Mouse (Mus musculus) myocyte (in vitro differentiated cells): ENCODE data around the gene Trim27.

Experiments used
- E2F4 ChIP-seq: IDR thresholded peaks from one replicate; pipeline ENCODE4 v1.6.1; 2011; ENCODE audit warnings: mild to moderate bottlenecking, control low read depth, moderate library complexity; ENCODE audit not compliant: insufficient read depth
- MAX ChIP-seq: IDR thresholded peaks from one replicate; pipeline ENCODE4 v1.6.1; 2011; ENCODE audit warnings: low read depth, mild to moderate bottlenecking, control low read depth
- MYOD1 ChIP-seq, 3 experiments: IDR thresholded peaks; one replicate each; pipeline ENCODE4 v1.6.1; 2011; ENCODE audit warnings: control low read depth in 2 of 3, low read depth in 2 of 3, mild to moderate bottlenecking in 2 of 3, moderate library complexity in 1 of 3; ENCODE audit not compliant: insufficient read length in 2 of 3, control insufficient read depth in 1 of 3
- MYOG ChIP-seq, 3 experiments: IDR thresholded peaks; one replicate each; pipeline ENCODE4 v1.6.1; 2011; ENCODE audit warnings: control low read depth in 2 of 3, low read depth in 2 of 3, mild to moderate bottlenecking in 2 of 3; ENCODE audit not compliant: insufficient read length in 2 of 3, control insufficient read depth in 1 of 3, insufficient read depth in 1 of 3
- POLR2A ChIP-seq: IDR thresholded peaks from one replicate; pipeline ENCODE4 v1.6.1; 2011; ENCODE audit warnings: low read depth, mild to moderate bottlenecking, control low read depth, moderate library complexity; ENCODE audit not compliant: insufficient read length
- POLR2AphosphoS2 ChIP-seq: IDR thresholded peaks from one replicate; pipeline ENCODE4 v1.6.1; 2011; ENCODE audit warnings: low read depth, control low read depth; ENCODE audit not compliant: insufficient read length
- REST ChIP-seq: IDR thresholded peaks from one replicate; pipeline ENCODE4 v1.6.1; 2011; ENCODE audit warnings: mild to moderate bottlenecking, control low read depth, moderate library complexity; ENCODE audit not compliant: insufficient read depth, insufficient read length
- SRF ChIP-seq: IDR thresholded peaks from one replicate; pipeline ENCODE4 v1.6.1; 2011; ENCODE audit warnings: low read depth; ENCODE audit not compliant: control insufficient read depth, insufficient read length
- USF1 ChIP-seq: IDR thresholded peaks from one replicate; pipeline ENCODE4 v1.6.1; 2011; ENCODE audit warnings: low read depth, mild to moderate bottlenecking, control low read depth, moderate library complexity

- peak; percentile 29 for TF ChIP-seq POLR2A
- TF ChIP-seq MYOG (IDR thresholded peaks at IDR 0.05; ENCODE audit: control insufficient read depth in 1 of 3, insufficient read depth in 1 of 3, insufficient read length in 2 of 3, low read depth in 2 of 3): peak in 2 of 3 experiments; percentile 78 to 89
- peak in 2 of 3 experiments; percentile 52 to 84 for TF ChIP-seq MYOD1 (IDR thresholded peaks at IDR 0.05; ENCODE audit: control insufficient read depth in 1 of 3, insufficient read length in 2 of 3, low read depth in 2 of 3)
- no peak for TF ChIP-seq E2F4
- TF ChIP-seq POLR2AphosphoS2: no peak
- TF ChIP-seq MAX: no peak
- TF ChIP-seq REST: no peak
- TF ChIP-seq USF1: no peak
- no peak for TF ChIP-seq SRF
These were observed 1.6 kb downstream of the Trim27 start for GRCm38 (mm10) chr13:21180551-21181530.
